Mouse (Mus musculus): Measurements from ENCODE around the gene Arpin.

GRCm38 (mm10) chr7:79906914-79907313 lies 28.2 kb downstream of the Arpin start:
- TF ChIP-seq CTCF (IDR thresholded peaks at IDR 0.05): no peak
- no peak for TF ChIP-seq EP300 (IDR thresholded peaks at IDR 0.05)
